Mouse (Mus musculus) MEL (cell line): Measurements from ENCODE around the gene Fndc3a. TPM values are rescaled to one million over a fixed set of nuclear protein-coding genes. Genes with fewer than 3 reads are reported as not detected.

Experiments
- DNase-seq: peaks from one replicate; pipeline ENCODE4 v3.0.0; 2011; ENCODE audit warnings: low read depth, low spot score
- H3K27ac ChIP-seq: 2 replicates; pipeline ENCODE4 v1.5.1; 2012; ENCODE audit warnings: low read depth, mild to moderate bottlenecking, control low read depth, low read length, moderate library complexity; ENCODE audit not compliant: control insufficient read depth
- H3K27me3 ChIP-seq, 2 experiments: fragments of 150-350 bp in 1 of 2; sonication (generic) in 1 of 2; 2 replicates each; pipeline ENCODE4 v1.6.1; 2012; ENCODE audit warnings: low read length in 2 of 2, mild to moderate bottlenecking in 2 of 2, improper control_type of control experiment in 1 of 2, moderate library complexity in 1 of 2; ENCODE audit not compliant: insufficient read depth in 2 of 2, control insufficient read depth in 1 of 2
- H3K36me3 ChIP-seq, 2 experiments: 2 replicates each; pipeline ENCODE4 v1.6.1; 2012 to 2014; ENCODE audit warnings: low read length in 2 of 2, improper control_type of control experiment in 1 of 2, inconsistent platforms in 1 of 2, mild to moderate bottlenecking in 1 of 2; ENCODE audit not compliant: insufficient read depth in 2 of 2, control insufficient read depth in 1 of 2
- H3K4me1 ChIP-seq, 2 experiments: fragments of 150-350 bp in 1 of 2; sonication (generic) in 1 of 2; 2 replicates each; pipeline ENCODE4 v1.6.1; 2012; ENCODE audit warnings: low read length in 2 of 2, improper control_type of control experiment in 1 of 2, mild to moderate bottlenecking in 1 of 2; ENCODE audit not compliant: insufficient read depth in 2 of 2, control insufficient read depth in 1 of 2
- H3K4me3 ChIP-seq, 2 experiments: fragments of 150-350 bp in 1 of 2; sonication (generic) in 1 of 2; 2 replicates each; pipeline ENCODE4 v1.5.1; 2012; ENCODE audit warnings: low read depth in 2 of 2, low read length in 2 of 2, mild to moderate bottlenecking in 2 of 2, moderate library complexity in 2 of 2, control low read depth in 1 of 2, improper control_type of control experiment in 1 of 2; ENCODE audit not compliant: control insufficient read depth in 1 of 2, insufficient read depth in 1 of 2
- H3K79me2 ChIP-seq: 2 replicates; pipeline ENCODE4 v1.6.1; 2012; ENCODE audit warnings: mild to moderate bottlenecking, low read length, moderate library complexity; ENCODE audit not compliant: control insufficient read depth, poor library complexity, insufficient read depth
- H3K9ac ChIP-seq: 2 replicates; pipeline ENCODE4 v1.6.1; 2012; ENCODE audit warnings: low read depth, mild to moderate bottlenecking, control low read depth, low read length, moderate library complexity; ENCODE audit not compliant: control insufficient read depth, poor library complexity, severe bottlenecking
- H3K9me3 ChIP-seq: fragments of 150-350 bp; sonication (generic); replicated peaks from 2 replicates; pipeline ENCODE4 v1.6.1; 2012; ENCODE audit warnings: mild to moderate bottlenecking, low read length, improper control_type of control experiment, moderate library complexity; ENCODE audit not compliant: insufficient read depth
- BHLHE40 ChIP-seq: IDR thresholded peaks from 2 replicates; pipeline ENCODE4 v1.6.1; 2012; ENCODE audit warnings: low read depth, mild to moderate bottlenecking, inconsistent platforms, low read length, improper control_type of control experiment, borderline replicate concordance
- CHD2 ChIP-seq: IDR thresholded peaks from 2 replicates; pipeline ENCODE4 v1.6.1; 2011; ENCODE audit warnings: low read length, improper control_type of control experiment
- CTCF ChIP-seq, 3 experiments: IDR thresholded peaks in 2 of 3; conservative IDR thresholded peaks in 1 of 3; 2 replicates each; pipeline ENCODE4 v1.5.1; 2011 to 2012; ENCODE audit warnings: low read length in 3 of 3, low read depth in 2 of 3, mild to moderate bottlenecking in 2 of 3, improper control_type of control experiment in 1 of 3, inconsistent platforms in 1 of 3, mixed read lengths in 1 of 3, moderate library complexity in 1 of 3; ENCODE audit not compliant: control insufficient read depth in 1 of 3, insufficient read depth in 1 of 3, poor library complexity in 1 of 3, severe bottlenecking in 1 of 3
- EP300 ChIP-seq, 2 experiments: IDR thresholded peaks; 2 replicates each; pipeline ENCODE4 v1.6.1; 2011; ENCODE audit warnings: improper control_type of control experiment in 2 of 2, low read length in 2 of 2, low read depth in 1 of 2, mild to moderate bottlenecking in 1 of 2
- GABPA ChIP-seq: IDR thresholded peaks from 2 replicates; pipeline ENCODE4 v1.6.1; 2012; ENCODE audit warnings: low read depth, mild to moderate bottlenecking, inconsistent platforms, low read length, improper control_type of control experiment, moderate library complexity
- MAX ChIP-seq: IDR thresholded peaks from 2 replicates; pipeline ENCODE4 v1.6.1; 2011; ENCODE audit warnings: low read length, improper control_type of control experiment
- MAZ ChIP-seq: IDR thresholded peaks from 2 replicates; pipeline ENCODE4 v1.6.1; 2012; ENCODE audit warnings: low read depth, mild to moderate bottlenecking, inconsistent platforms, low read length, improper control_type of control experiment
- MYB ChIP-seq: IDR thresholded peaks from 2 replicates; pipeline ENCODE4 v1.6.1; 2011; ENCODE audit warnings: mild to moderate bottlenecking, low read depth, low read length, improper control_type of control experiment
- MYC ChIP-seq: IDR thresholded peaks from 2 replicates; pipeline ENCODE4 v1.6.1; 2011; ENCODE audit warnings: low read depth, mild to moderate bottlenecking, low read length, improper control_type of control experiment, moderate library complexity
- POLR2A ChIP-seq, 2 experiments: IDR thresholded peaks; 2 replicates each; pipeline ENCODE4 v1.6.1; 2011 to 2012; ENCODE audit warnings: low read length in 2 of 2, mild to moderate bottlenecking in 2 of 2, control low read depth in 1 of 2, improper control_type of control experiment in 1 of 2, low read depth in 1 of 2, moderate library complexity in 1 of 2; ENCODE audit not compliant: control insufficient read depth in 1 of 2, insufficient read depth in 1 of 2, poor library complexity in 1 of 2
- POLR2AphosphoS2 ChIP-seq: IDR thresholded peaks from 2 replicates; pipeline ENCODE4 v1.6.1; 2011; ENCODE audit warnings: low read length, improper control_type of control experiment
- POLR2AphosphoS5 ChIP-seq: IDR thresholded peaks from 2 replicates; pipeline ENCODE4 v1.6.1; 2012; ENCODE audit warnings: low read depth, borderline replicate concordance, mild to moderate bottlenecking, inconsistent platforms, low read length, moderate library complexity, mixed read lengths
- RAD21 ChIP-seq: IDR thresholded peaks from 2 replicates; pipeline ENCODE4 v1.6.1; 2011; ENCODE audit warnings: mild to moderate bottlenecking, low read depth, low read length, improper control_type of control experiment
- RCOR1 ChIP-seq: IDR thresholded peaks from 2 replicates; pipeline ENCODE4 v1.6.1; 2012; ENCODE audit warnings: low read depth, mild to moderate bottlenecking, inconsistent platforms, low read length, improper control_type of control experiment
- SMC3 ChIP-seq: IDR thresholded peaks from 2 replicates; pipeline ENCODE4 v1.6.1; 2011; ENCODE audit warnings: low read depth, low read length, improper control_type of control experiment
- TAL1 ChIP-seq: IDR thresholded peaks from 2 replicates; pipeline ENCODE4 v1.6.1; 2012; ENCODE audit warnings: mild to moderate bottlenecking, inconsistent platforms, low read length, moderate library complexity, mixed read lengths
- TBP ChIP-seq: IDR thresholded peaks from 2 replicates; pipeline ENCODE4 v1.8.0; 2011; ENCODE audit warnings: low read depth, low read length, improper control_type of control experiment
- UBTF ChIP-seq: IDR thresholded peaks from 2 replicates; pipeline ENCODE4 v1.6.1; 2012; ENCODE audit warnings: low read depth, mild to moderate bottlenecking, inconsistent platforms, low read length, improper control_type of control experiment, moderate library complexity, borderline replicate concordance; ENCODE audit not compliant: insufficient read depth
- USF1 ChIP-seq: IDR thresholded peaks from 2 replicates; pipeline ENCODE4 v1.6.1; 2014; ENCODE audit warnings: low read depth, mild to moderate bottlenecking, inconsistent platforms, low read length, improper control_type of control experiment, moderate library complexity
- ZC3H11A ChIP-seq: IDR thresholded peaks from 2 replicates; pipeline ENCODE4 v1.6.1; 2012; ENCODE audit warnings: low read depth, mild to moderate bottlenecking, inconsistent platforms, low read length, improper control_type of control experiment
- ZNF384 ChIP-seq: IDR thresholded peaks from 2 replicates; pipeline ENCODE4 v1.6.1; 2012; ENCODE audit warnings: low read depth, mild to moderate bottlenecking, inconsistent platforms, low read length, improper control_type of control experiment
- polyA plus RNA-seq, 2 experiments: library from polyadenylated mRNA; stranded (reverse) in 1 of 2; unstranded in 1 of 2; fragments of >175 nt in 1 of 2; fragments of >200 nt in 1 of 2; gene quantifications; 2 replicates each; pipeline versions ENCODE4 v1.2.1 to v1.2.4; 2012; ENCODE audit warnings: low replicate concordance in 2 of 2, low read depth in 1 of 2; ENCODE audit not compliant: insufficient read length in 2 of 2, insufficient read depth in 1 of 2, missing spikeins in 1 of 2
- total RNA-seq: library from RNA; depleted of rRNA; stranded (reverse); fragments of 300-350 nt; gene quantifications from 2 replicates; pipeline ENCODE4 v1.2.3, GENCODE M21; 2012

Gene Fndc3a
- total and polyA plus RNA-seq, 3 experiments: 4.2 to 9.0 TPM; not detected in 1

- TF ChIP-seq TAL1: peak; percentile 37
- TF ChIP-seq CHD2: no peak
- no peak for TF ChIP-seq POLR2A (IDR thresholded peaks at IDR 0.05; ENCODE audit: control insufficient read depth in 1 of 2, insufficient read depth in 1 of 2, low read depth in 1 of 2, low read length in 2 of 2, poor library complexity in 1 of 2)
- TF ChIP-seq GABPA: no peak
- TF ChIP-seq POLR2AphosphoS5: no peak
- no peak for TF ChIP-seq BHLHE40
- TF ChIP-seq SMC3: no peak
- TF ChIP-seq ZC3H11A: no peak
- TF ChIP-seq MYB: no peak
- no peak for TF ChIP-seq TBP
- TF ChIP-seq, all 39 proteins: peak for 5
These were observed 60.5 kb downstream of the Fndc3a start (continued) for GRCm38 (mm10) chr14:72649268-72649667.

- Histone ChIP-seq H3K4me3 (no peak overlapping the region), H3K4me1 (peaks cover 0 to 3% of the 10 kb centered on the region in 2 experiments; a peak in 2 of 4 replicates), H3K79me2 (no peaks in the 10 kb centered on the region), H3K27ac (no peak overlapping the region), H3K36me3 (no peaks in the 10 kb centered on the region), H3K27me3 (no peaks in the 10 kb centered on the region)
- no peak for DNase-seq
- TF ChIP-seq POLR2A (IDR thresholded peaks at IDR 0.05; ENCODE audit: control insufficient read depth in 1 of 2, insufficient read depth in 1 of 2, low read depth in 1 of 2, low read length in 2 of 2, poor library complexity in 1 of 2) (no peak), POLR2AphosphoS2 (no peak), MYC (no peak), EP300 (IDR thresholded peaks at IDR 0.05; ENCODE audit: low read depth in 1 of 2, low read length in 2 of 2) (no peak), POLR2AphosphoS5 (no peak), MAZ (no peak), TBP (no peak), UBTF (no peak), CTCF (IDR thresholded peaks at IDR 0.05 in 2 of 3, conservative IDR thresholded peaks at IDR 0.05 in 1 of 3; ENCODE audit: control insufficient read depth in 1 of 3, insufficient read depth in 1 of 3, low read depth in 2 of 3, low read length in 3 of 3, poor library complexity in 1 of 3, severe bottlenecking in 1 of 3) (no peak), RCOR1 (no peak), MAX (no peak), ZNF384 (no peak), RAD21 (no peak), USF1 (no peak)
- TF ChIP-seq, all 39 proteins: peak for 0
- Histone ChIP-seq H3K9ac (no peak overlapping the region), H3K9me3 (no peaks in the 10 kb centered on the region)
These were observed 64.3 kb downstream of the Fndc3a start for GRCm38 (mm10) chr14:72645512-72645911.
